8 mouse cellular contexts compared by ENCODE assay signal in genomic region chr4:132842970-132843704, GRCm38 (mm10). TPM values are rescaled to one million over a fixed set of nuclear protein-coding genes. Genes with fewer than 3 reads are reported as not detected.
DNase-seq lines count a peak whose midpoint lies in the region; ATAC-seq lines count a peak whose summit lies in the region.

TSS of gene Ppp1r8 (minus strand) at chr4:132843169.

- peaks cover 9% of the 10 kb centered on the region for H3K4me1 ChIP-seq in lung, embryonic 16.5 days (replicated peaks; ENCODE audit: control insufficient read depth, insufficient read depth, low read length)

- peak within 1 kb of the TSS; percentile 51 for H3K27ac ChIP-seq in lung, embryonic 16.5 days (ENCODE audit: low read length)

- peak within 1 kb of the TSS; percentile 73 for H3K4me2 ChIP-seq in lung, embryonic 16.5 days (ENCODE audit: low read depth, low read length)

- peaks cover 15% of the 10 kb centered on the region for H3K36me3 ChIP-seq in lung, embryonic 16.5 days (ENCODE audit: control insufficient read depth, insufficient read depth, low read length)

- H3K27me3 ChIP-seq in lung, embryonic 16.5 days (ENCODE audit: control insufficient read depth, insufficient read depth, low read depth, low read length) = no peaks in the 10 kb centered on the region

- peak; percentile 92 for DNase-seq in MEL-GATA-1-ER (ENCODE audit: extremely low read depth, low read depth)
- DNase-seq in cerebellum, adult 8-10 months = peak; percentile 82
- peak; percentile 100 for DNase-seq in forelimb bud, embryonic 11.5 days (ENCODE audit: low read depth, low spot score)
- DNase-seq in layer of hippocampus, adult 9-10 months (ENCODE audit: low spot score) = peak; percentile 71
- DNase-seq in ovary, postnatal 10 days (ENCODE audit: low spot score) = peak; percentile 61
- peak; percentile 87 to 92 for DNase-seq in thymus, postnatal 10 days (ENCODE audit: low spot score in 2 of 2)

- H3K9ac ChIP-seq in lung, embryonic 16.5 days (ENCODE audit: low read length) = peak within 1 kb of the TSS; percentile 85

- H3K9me3 ChIP-seq in lung, embryonic 16.5 days (ENCODE audit: control insufficient read depth, low read length) = no peaks in the 10 kb centered on the region

- ATAC-seq in hematopoietic stem cell, adult 5-6 weeks (replicated peaks in 1 of 2; ENCODE audit: insufficient read depth in 1 of 2, low FRiP score in 2 of 2, low TSS enrichment in 1 of 2, low read depth in 1 of 2, poor library complexity in 2 of 2, severe bottlenecking in 2 of 2) = peak; percentile 96 to 99
- ATAC-seq in lung, embryonic 16.5 days (ENCODE audit: low read depth) = peak; percentile 99

- WGBS in lung, embryonic 16.5 days = under 1% methylated on average over 40 of the region's 40 CpGs

- H3K4me3 ChIP-seq in lung, embryonic 16.5 days (ENCODE audit: low read length) = peak within 1 kb of the TSS; percentile 90

RNA-seq across cellular contexts. Expression of gene Ppp1r8, which starts in this region (rescaled TPM):
- total RNA-seq in hematopoietic stem cell, adult 5-6 weeks (2017) = 48.8 and 76.4 TPM in 2 replicates
- 58.4 and 59.1 TPM in 2 replicates for polyA plus RNA-seq in lung, embryonic 16.5 days (2015; fragmentation: Nextera tagmentation; extraction: Ambion mirVana)

Comparison
In these comparisons a context has a peak if more than half of its experiments do, and no peak if none do; other contexts are left out.
1. Peak in every context shown above with its lines: DNase-seq, ATAC-seq, H3K4me3 ChIP-seq and H3K27ac ChIP-seq.